Mouse (Mus musculus): ENCODE measurements around the gene Baiap2l2. TPM values are rescaled to one million over a fixed set of nuclear protein-coding genes. Genes with fewer than 3 reads are reported as not detected.
A peak's percentile ranks its signal among the peaks of the same experiment; 100 is the strongest.

Gene Baiap2l2
- polyA plus RNA-seq, 1 experiment = not detected

DNA sequence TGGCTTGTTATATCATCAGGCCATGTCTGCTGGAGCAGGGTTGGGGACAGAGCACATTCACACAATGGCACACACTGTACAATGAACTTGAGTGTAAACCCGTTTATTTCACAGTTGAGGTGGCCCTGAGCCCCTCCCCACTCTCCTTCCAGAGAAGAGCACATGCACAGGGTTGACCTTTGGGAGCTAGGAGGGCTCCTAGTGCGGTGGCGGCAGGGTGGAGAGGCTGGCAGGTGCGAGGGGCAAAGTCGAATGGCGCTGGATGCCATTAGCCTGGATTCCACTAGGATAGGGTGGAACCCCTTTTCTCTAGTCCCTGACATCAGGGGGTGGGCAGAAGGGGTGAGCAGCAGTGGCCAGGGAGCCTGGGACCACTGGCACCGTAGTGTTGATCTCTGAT is 804 bp upstream of the Baiap2l2 start:
- no peaks in the 10 kb centered on the region for H3K27me3 ChIP-seq (ENCODE audit: control insufficient read depth)
- H3K36me3 ChIP-seq (ENCODE audit: control insufficient read depth) = peaks cover 39% of the 10 kb centered on the region
- TF ChIP-seq GATA1 (IDR thresholded peaks at IDR 0.05; ENCODE audit: low read length) = no peak
- TF ChIP-seq TAL1 (IDR thresholded peaks at IDR 0.05; ENCODE audit: low read length) = no peak
- no peaks in the 10 kb centered on the region for H3K9me3 ChIP-seq (ENCODE audit: control insufficient read depth, low read length)
- peaks cover 15% of the 10 kb centered on the region for H3K4me1 ChIP-seq (ENCODE audit: control insufficient read depth)
- H3K4me3 ChIP-seq (replicated peaks) = no peak overlapping the region

DNA sequence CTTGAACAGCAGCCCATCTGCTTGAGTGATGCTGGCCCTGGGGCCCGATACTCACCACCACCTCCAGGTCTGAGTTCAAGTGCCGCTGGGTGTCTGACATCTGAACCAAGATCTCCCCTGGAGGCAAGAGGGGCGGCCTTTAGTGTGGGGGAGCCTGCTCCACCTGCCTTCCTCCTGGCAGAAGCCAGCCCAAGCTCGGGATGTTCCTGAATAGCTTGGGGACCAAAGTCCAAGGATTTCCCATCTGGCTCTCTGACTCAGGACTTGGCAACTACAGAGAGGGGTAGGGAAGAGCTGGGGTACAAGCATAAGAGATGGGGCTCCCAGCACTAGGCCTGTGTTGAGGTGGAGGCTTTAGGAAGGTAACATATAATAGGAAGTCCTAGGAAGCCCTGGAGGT is 2.0 kb downstream of the Baiap2l2 start:
- Histone ChIP-seq H3K9me3 (ENCODE audit: control insufficient read depth, low read length) (peaks cover 3% of the 10 kb centered on the region), H3K4me1 (ENCODE audit: control insufficient read depth) (peaks cover 25% of the 10 kb centered on the region), H3K36me3 (ENCODE audit: control insufficient read depth) (peaks cover 21% of the 10 kb centered on the region), H3K4me3 (replicated peaks) (no peak overlapping the region), H3K27me3 (ENCODE audit: control insufficient read depth) (no peaks in the 10 kb centered on the region)
- TF ChIP-seq TAL1 (IDR thresholded peaks at IDR 0.05; ENCODE audit: low read length) (no peak), GATA1 (IDR thresholded peaks at IDR 0.05; ENCODE audit: low read length) (no peak)

DNA sequence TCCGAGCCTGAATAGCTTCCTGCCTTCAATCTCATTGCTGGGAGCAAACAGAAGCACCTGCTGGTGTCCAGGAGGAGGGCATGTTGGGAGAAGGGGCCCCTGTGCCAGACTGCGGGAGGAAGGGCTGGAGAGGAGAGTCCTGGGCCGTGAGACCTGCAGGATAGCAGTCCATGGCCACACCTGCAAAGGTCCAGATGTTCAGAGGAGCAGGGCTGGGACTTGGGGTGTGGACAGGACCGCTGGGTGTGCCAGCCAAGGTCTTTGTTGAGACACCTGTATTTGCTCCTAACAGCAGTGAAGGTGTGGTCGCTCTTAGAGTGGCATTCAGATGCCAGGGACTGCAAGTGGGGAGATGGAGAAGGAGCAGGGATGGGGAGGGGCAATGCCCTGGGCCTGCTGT is 2.9 kb downstream of the Baiap2l2 start:
- Histone ChIP-seq H3K9me3 (ENCODE audit: control insufficient read depth, low read length) (peaks cover 3% of the 10 kb centered on the region), H3K4me1 (ENCODE audit: control insufficient read depth) (peaks cover 25% of the 10 kb centered on the region), H3K27me3 (ENCODE audit: control insufficient read depth) (no peaks in the 10 kb centered on the region), H3K36me3 (ENCODE audit: control insufficient read depth) (peaks cover 16% of the 10 kb centered on the region), H3K4me3 (replicated peaks) (no peak overlapping the region)
- no peak for TF ChIP-seq TAL1 (IDR thresholded peaks at IDR 0.05; ENCODE audit: low read length)
- no peak for TF ChIP-seq GATA1 (IDR thresholded peaks at IDR 0.05; ENCODE audit: low read length)

DNA sequence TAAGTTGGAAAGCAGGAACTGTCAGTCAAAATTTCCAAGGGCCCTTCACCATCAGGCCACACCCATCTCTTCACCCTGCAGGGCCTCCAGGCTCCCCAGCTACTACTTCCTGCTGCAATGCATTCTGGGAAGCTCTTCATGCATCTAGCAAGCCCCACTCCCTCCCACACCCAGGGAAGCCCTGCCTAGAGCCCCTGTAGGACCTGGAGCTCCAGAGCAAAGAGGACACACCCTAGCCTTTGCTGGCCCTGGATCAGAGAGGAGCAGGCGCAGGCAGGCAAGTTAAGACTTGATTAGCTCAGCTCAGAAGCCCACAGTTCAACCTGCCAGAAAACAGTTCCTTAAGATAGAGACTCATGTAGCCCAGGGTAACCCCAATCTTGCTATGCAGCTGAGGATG is 3.9 kb downstream of the Baiap2l2 start:
- Histone ChIP-seq H3K27me3 (ENCODE audit: control insufficient read depth) (peaks cover 3% of the 10 kb centered on the region; the same call in 1 of the 2 replicates), H3K4me1 (ENCODE audit: control insufficient read depth) (peaks cover 25% of the 10 kb centered on the region), H3K36me3 (ENCODE audit: control insufficient read depth) (peaks cover 7% of the 10 kb centered on the region), H3K9me3 (ENCODE audit: control insufficient read depth, low read length) (peaks cover 6% of the 10 kb centered on the region), H3K4me3 (replicated peaks) (no peak overlapping the region)
- TF ChIP-seq GATA1 (IDR thresholded peaks at IDR 0.05; ENCODE audit: low read length) (no peak), TAL1 (IDR thresholded peaks at IDR 0.05; ENCODE audit: low read length) (no peak)

DNA sequence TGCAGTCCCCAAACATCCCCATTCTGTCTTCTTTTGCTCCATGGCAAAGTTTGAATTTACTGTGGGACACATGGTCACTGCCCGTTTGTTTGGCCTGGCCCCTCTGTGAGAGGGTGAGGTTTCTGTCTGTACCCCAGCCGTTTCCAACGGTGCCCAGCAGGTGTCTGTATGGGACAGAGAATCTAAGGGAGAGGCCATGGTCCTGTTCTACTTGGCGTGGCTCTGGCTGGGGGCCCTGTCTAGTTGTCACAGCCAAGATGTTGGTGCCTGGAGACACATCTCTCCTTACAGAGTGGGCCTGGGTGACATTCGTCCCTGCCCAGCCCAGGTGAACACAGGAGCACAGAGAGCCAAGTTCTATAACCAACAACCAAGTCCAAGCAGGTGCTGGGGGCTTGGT is 4.5 kb downstream of the Baiap2l2 start:
- TF ChIP-seq TAL1 (IDR thresholded peaks at IDR 0.05; ENCODE audit: low read length) (no peak), GATA1 (IDR thresholded peaks at IDR 0.05; ENCODE audit: low read length) (no peak)
- H3K9me3 ChIP-seq (ENCODE audit: control insufficient read depth, low read length) = peaks cover 6% of the 10 kb centered on the region

DNA sequence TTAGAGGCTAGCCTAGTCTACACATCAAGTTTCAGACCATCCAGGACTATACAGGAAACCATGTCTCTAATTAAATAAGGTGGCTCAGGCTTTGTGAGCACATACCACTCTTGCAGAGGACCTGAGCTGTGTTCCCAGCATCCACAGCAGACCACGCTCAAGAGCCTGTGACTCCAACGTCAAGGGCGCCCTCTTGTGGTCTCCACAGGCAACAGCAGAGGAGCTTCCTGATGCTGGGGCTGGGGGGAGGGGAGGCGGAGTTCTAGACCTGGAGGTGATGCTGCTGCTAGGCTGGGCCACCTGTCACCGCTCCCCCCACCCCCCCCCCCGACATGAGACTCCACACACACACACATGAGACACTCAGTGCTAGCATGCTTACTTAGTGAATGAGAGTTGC is 5.1 kb downstream of the Baiap2l2 start:
- H3K9me3 ChIP-seq (ENCODE audit: control insufficient read depth, low read length) = peaks cover 6% of the 10 kb centered on the region
- H3K27me3 ChIP-seq (ENCODE audit: control insufficient read depth) = peaks cover 3% of the 10 kb centered on the region; the same call in 1 of the 2 replicates
- no peaks in the 10 kb centered on the region; the same call in 1 of the 2 replicates for H3K36me3 ChIP-seq (ENCODE audit: control insufficient read depth)
- TF ChIP-seq GATA1 (IDR thresholded peaks at IDR 0.05; ENCODE audit: low read length) (no peak), TAL1 (IDR thresholded peaks at IDR 0.05; ENCODE audit: low read length) (no peak)
- H3K4me1 ChIP-seq (ENCODE audit: control insufficient read depth) = peaks cover 25% of the 10 kb centered on the region
- no peak overlapping the region for H3K4me3 ChIP-seq (replicated peaks)

More for the DNA sequence above, 4.5 kb downstream of the Baiap2l2 start:
- Histone ChIP-seq H3K4me3 (replicated peaks) (no peak overlapping the region), H3K4me1 (ENCODE audit: control insufficient read depth) (peaks cover 25% of the 10 kb centered on the region), H3K36me3 (ENCODE audit: control insufficient read depth) (peaks cover 2% of the 10 kb centered on the region), H3K27me3 (ENCODE audit: control insufficient read depth) (peaks cover 3% of the 10 kb centered on the region; the same call in 1 of the 2 replicates)

DNA sequence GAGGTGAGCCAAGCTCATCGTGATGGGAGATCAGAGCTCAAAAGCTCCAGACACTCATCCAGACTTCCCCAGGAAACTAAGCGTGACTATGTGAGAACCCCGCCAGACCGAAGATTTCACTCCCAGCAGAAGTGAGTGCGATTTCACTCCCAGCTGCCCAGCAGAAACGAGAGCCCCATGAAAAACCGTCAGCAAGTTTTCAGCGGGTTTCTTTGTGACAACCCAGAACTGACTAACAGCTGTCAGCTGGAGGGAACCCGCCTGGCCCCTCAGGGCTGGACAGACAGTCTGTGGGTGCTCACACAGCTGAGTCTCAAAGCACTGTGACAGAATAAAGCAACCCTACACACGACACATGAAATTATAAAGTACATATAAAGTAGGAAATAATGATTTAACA is 7.6 kb downstream of the Baiap2l2 start:
- TF ChIP-seq TAL1 (IDR thresholded peaks at IDR 0.05; ENCODE audit: low read length) (no peak), GATA1 (IDR thresholded peaks at IDR 0.05; ENCODE audit: low read length) (no peak)
- Histone ChIP-seq H3K4me3 (replicated peaks) (no peak overlapping the region), H3K4me1 (ENCODE audit: control insufficient read depth) (peaks cover 25% of the 10 kb centered on the region), H3K27me3 (ENCODE audit: control insufficient read depth) (peaks cover 3% of the 10 kb centered on the region; the same call in 1 of the 2 replicates), H3K9me3 (ENCODE audit: control insufficient read depth, low read length) (peaks cover 6% of the 10 kb centered on the region), H3K36me3 (ENCODE audit: control insufficient read depth) (no peaks in the 10 kb centered on the region; the same call in 1 of the 2 replicates)

DNA sequence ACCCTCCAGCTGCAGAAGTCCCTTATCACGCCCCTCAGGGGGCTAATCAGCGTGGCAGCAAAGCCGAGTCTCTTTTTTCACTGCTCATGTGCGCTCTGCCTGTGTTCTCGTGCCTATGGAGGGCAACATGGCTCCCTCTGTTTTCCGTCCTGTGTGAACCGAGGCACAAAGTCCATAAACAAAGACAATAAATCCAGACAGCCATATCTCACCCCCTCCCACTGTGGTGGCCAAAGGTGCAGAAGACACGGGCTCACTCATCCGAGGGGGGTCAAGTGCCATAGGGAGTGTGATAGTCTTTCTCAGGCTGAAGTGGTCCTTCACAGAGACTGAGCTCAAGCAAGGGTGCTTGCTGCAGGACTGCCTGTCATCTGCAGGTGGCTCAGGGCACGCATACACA is 12.3 kb downstream of the Baiap2l2 start:
- Histone ChIP-seq H3K36me3 (ENCODE audit: control insufficient read depth) (no peaks in the 10 kb centered on the region; the same call in 1 of the 2 replicates), H3K9me3 (ENCODE audit: control insufficient read depth, low read length) (peaks cover 3% of the 10 kb centered on the region), H3K4me3 (replicated peaks) (no peak overlapping the region), H3K27me3 (ENCODE audit: control insufficient read depth) (peaks cover 15% of the 10 kb centered on the region), H3K4me1 (ENCODE audit: control insufficient read depth) (peaks cover 13% of the 10 kb centered on the region)
- TF ChIP-seq TAL1 (IDR thresholded peaks at IDR 0.05; ENCODE audit: low read length) = no peak
- TF ChIP-seq GATA1 (IDR thresholded peaks at IDR 0.05; ENCODE audit: low read length) = no peak

DNA sequence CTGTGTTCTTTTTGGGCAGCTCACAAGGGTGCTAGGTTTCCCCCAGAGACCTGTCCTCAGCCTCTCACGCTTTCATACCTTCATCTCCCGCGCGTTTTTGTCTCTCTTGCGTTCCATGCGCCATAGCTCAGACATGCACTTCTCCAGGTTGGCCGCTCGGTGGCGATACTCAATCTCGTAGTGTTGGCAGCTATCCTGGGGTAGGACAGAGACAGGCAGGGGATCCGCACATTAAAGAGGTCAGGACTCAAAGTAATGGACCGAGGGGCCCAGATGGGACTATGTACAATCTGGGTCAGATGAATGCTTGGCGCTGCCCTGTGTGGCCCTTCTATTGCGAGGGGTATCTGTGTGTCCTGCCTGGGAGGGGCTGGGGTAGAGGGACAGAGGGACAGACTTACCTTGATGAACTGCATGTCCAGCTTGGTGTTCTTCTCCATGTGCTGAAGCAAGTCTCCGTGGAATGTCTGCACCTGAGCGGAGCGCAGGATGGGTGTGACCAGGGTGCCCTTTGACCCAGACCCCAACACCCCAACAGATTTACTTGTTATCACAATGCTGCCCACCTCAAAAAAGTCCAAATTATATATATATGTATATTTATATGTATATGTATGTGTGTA is 14.1 kb downstream of the Baiap2l2 start:
- Histone ChIP-seq H3K4me1 (ENCODE audit: control insufficient read depth) (peaks cover 13% of the 10 kb centered on the region), H3K9me3 (ENCODE audit: control insufficient read depth, low read length) (no peaks in the 10 kb centered on the region), H3K27me3 (ENCODE audit: control insufficient read depth) (peaks cover 21% of the 10 kb centered on the region), H3K36me3 (ENCODE audit: control insufficient read depth) (no peaks in the 10 kb centered on the region; the same call in 1 of the 2 replicates), H3K4me3 (replicated peaks) (peak overlapping the region; percentile 33)
- no peak for TF ChIP-seq TAL1 (IDR thresholded peaks at IDR 0.05; ENCODE audit: low read length)
- no peak for TF ChIP-seq GATA1 (IDR thresholded peaks at IDR 0.05; ENCODE audit: low read length)

All from erythroblast, embryonic 14.5 days (primary cell).